In the genomic region with DNA sequence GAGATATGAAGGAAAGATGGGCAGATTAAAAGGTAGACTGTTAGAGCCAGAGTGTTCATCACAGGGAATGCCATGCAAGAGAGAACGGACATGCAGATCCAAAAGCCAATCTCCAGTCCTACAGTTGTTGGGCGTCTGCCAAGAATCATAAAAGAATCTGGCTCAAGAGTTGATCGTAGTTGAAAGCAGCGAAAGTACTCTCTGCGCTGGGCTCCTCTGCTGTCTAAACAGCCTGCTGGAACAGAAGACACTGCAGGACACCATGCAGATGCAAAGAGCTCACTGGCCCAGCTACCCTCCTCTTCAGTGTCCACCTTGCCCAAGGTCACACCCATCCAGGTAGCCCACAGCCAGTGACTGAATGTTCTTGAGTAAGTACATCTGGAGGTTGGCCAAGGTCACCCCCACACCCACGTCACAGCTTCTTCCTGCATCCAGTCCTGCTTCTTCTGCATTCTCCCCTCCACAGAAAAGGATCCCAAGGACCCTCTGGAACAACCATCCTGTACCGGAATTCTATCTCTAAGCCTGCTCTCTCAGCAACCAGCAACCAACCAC, we compare ENCODE assay signal across 11 mouse cellular contexts.
DNase-seq lines count a peak whose midpoint lies in the region; ATAC-seq and TF ChIP-seq lines count a peak whose summit lies in the region.
"Had no signal": no experiment of that assay in that cellular context is flagged by ENCODE, and none has a peak within 500 bp of the region (broad histone marks: within the 10 kb centered on the region; RNA-seq: fewer than 3 reads in every experiment).

No protein-coding gene starts in this region.

- no peaks in the 10 kb centered on the region; the same call in 1 of the 2 replicates for H3K27me3 ChIP-seq in kidney, embryonic 16.5 days (ENCODE audit: insufficient read depth, low read length)
- no peaks in the 10 kb centered on the region for H3K27me3 ChIP-seq in heart, embryonic 10.5 days (ENCODE audit: insufficient read depth, poor library complexity, severe bottlenecking)
- H3K27me3 ChIP-seq in kidney, adult 2 months (replicated peaks; ENCODE audit: control insufficient read depth, insufficient read depth, low read length), result no peaks in the 10 kb centered on the region
- H3K27me3 ChIP-seq in hindbrain, embryonic 11.5 days (ENCODE audit: control insufficient read depth, insufficient read depth, low read length), result no peaks in the 10 kb centered on the region

- WGBS in kidney, embryonic 16.5 days, result 46% methylated on average over 7 of the region's 7 CpGs
- WGBS in heart, embryonic 10.5 days, result 61% methylated on average over 7 of the region's 7 CpGs
- WGBS in kidney, adult 2 months, result 20% methylated on average over 7 of the region's 7 CpGs
- WGBS in hindbrain, embryonic 11.5 days, result 90% methylated on average over 7 of the region's 7 CpGs

- no peak overlapping the region for H3K9ac ChIP-seq in kidney, embryonic 16.5 days (replicated peaks; ENCODE audit: low read length)
- H3K9ac ChIP-seq in hindbrain, embryonic 11.5 days (ENCODE audit: low read depth, low read length), result no peak overlapping the region

- H3K36me3 ChIP-seq in kidney, embryonic 16.5 days (ENCODE audit: insufficient read depth, low read length), result no peaks in the 10 kb centered on the region
- no peaks in the 10 kb centered on the region for H3K36me3 ChIP-seq in heart, embryonic 10.5 days
- H3K36me3 ChIP-seq in kidney, adult 2 months (ENCODE audit: control insufficient read depth, insufficient read depth, low read length), result no peaks in the 10 kb centered on the region
- no peaks in the 10 kb centered on the region for H3K36me3 ChIP-seq in hindbrain, embryonic 11.5 days (ENCODE audit: control insufficient read depth, insufficient read depth, low read length)
- H3K36me3 ChIP-seq: midbrain, embryonic 10.5 days had no signal

- ATAC-seq in kidney, embryonic 16.5 days (ENCODE audit: low FRiP score, low TSS enrichment), result no peak
- ATAC-seq in hindbrain, embryonic 11.5 days (ENCODE audit: low FRiP score), result no peak

- no peak overlapping the region for H3K27ac ChIP-seq in kidney, embryonic 16.5 days (ENCODE audit: low read length)
- H3K27ac ChIP-seq in heart, embryonic 10.5 days, result no peak overlapping the region
- no peak overlapping the region for H3K27ac ChIP-seq in kidney, adult 2 months (ENCODE audit: insufficient read depth, low read depth, low read length)
- no peak overlapping the region for H3K27ac ChIP-seq in hindbrain, embryonic 11.5 days (ENCODE audit: low read depth, low read length)
- H3K27ac ChIP-seq: midbrain, embryonic 10.5 days had no signal

- no peak overlapping the region for H3K4me2 ChIP-seq in kidney, embryonic 16.5 days (replicated peaks; ENCODE audit: low read depth, low read length)
- H3K4me2 ChIP-seq in hindbrain, embryonic 11.5 days (replicated peaks; ENCODE audit: low read depth, low read length), result no peak overlapping the region

- H3K4me1 ChIP-seq in kidney, embryonic 16.5 days (ENCODE audit: insufficient read depth, low read length), result peaks cover 14% of the 10 kb centered on the region; the same call in 1 of the 2 replicates
- H3K4me1 ChIP-seq in heart, embryonic 10.5 days, result peaks cover 5% of the 10 kb centered on the region; the same call in 1 of the 2 replicates
- no peaks in the 10 kb centered on the region for H3K4me1 ChIP-seq in kidney, adult 2 months (ENCODE audit: control insufficient read depth, insufficient read depth, low read length)
- H3K4me1 ChIP-seq in hindbrain, embryonic 11.5 days (replicated peaks; ENCODE audit: control insufficient read depth, insufficient read depth, low read length), result no peaks in the 10 kb centered on the region

- TF ChIP-seq POLR2A in kidney, adult 2 months (IDR thresholded peaks at IDR 0.05; ENCODE audit: low read depth, low read length), result no peak

- H3K9me3 ChIP-seq in kidney, embryonic 16.5 days (ENCODE audit: low read length), result no peaks in the 10 kb centered on the region
- H3K9me3 ChIP-seq in heart, embryonic 10.5 days, result no peaks in the 10 kb centered on the region
- H3K9me3 ChIP-seq in hindbrain, embryonic 11.5 days (ENCODE audit: control insufficient read depth, low read length), result no peaks in the 10 kb centered on the region
- H3K9me3 ChIP-seq: midbrain, embryonic 10.5 days had no signal

- no peak for TF ChIP-seq CTCF in kidney, adult 2 months (conservative IDR thresholded peaks at IDR 0.05; ENCODE audit: insufficient read depth, insufficient read length, low read depth, low read length)

- H3K4me3 ChIP-seq in kidney, embryonic 16.5 days (ENCODE audit: low read length), result no peak overlapping the region
- H3K4me3 ChIP-seq in heart, embryonic 10.5 days, result no peak overlapping the region
- no peak overlapping the region for H3K4me3 ChIP-seq in kidney, adult 2 months (ENCODE audit: insufficient read depth, low read depth, low read length)
- H3K4me3 ChIP-seq in hindbrain, embryonic 11.5 days (ENCODE audit: low read depth, low read length), result no peak overlapping the region
- H3K4me3 ChIP-seq: midbrain, embryonic 10.5 days had no signal

- peak; percentile 19 for DNase-seq in kidney, adult 11 months
- peak; percentile 62 for DNase-seq in heart, embryonic 10.5 days (ENCODE audit: low spot score)
- peak; percentile 63 for DNase-seq in kidney, adult 2 months
- DNase-seq in ovary, postnatal 14 days (ENCODE audit: low spot score), result peak; percentile 15
- DNase-seq in cerebellum, postnatal 25 days, result no peak
- DNase-seq in right cerebral cortex, postnatal 10 days (ENCODE audit: low spot score in 2 of 2), result no peak
- no peak for DNase-seq in hindbrain, embryonic 11.5 days (ENCODE audit: low spot score)
- DNase-seq: layer of hippocampus, postnatal 36 days; right cerebral cortex, postnatal 4 days had no signal

Comparison
In these comparisons a context has a peak if more than half of its experiments do, and no peak if none do; other contexts are left out.
1. DNase-seq: peak in kidney, adult 11 months (single experiment), heart, embryonic 10.5 days (single experiment), kidney, adult 2 months (single experiment) and ovary, postnatal 14 days (single experiment); none in cerebellum, postnatal 25 days (0 of 2), right cerebral cortex, postnatal 10 days (0 of 2) and hindbrain, embryonic 11.5 days (single experiment).